Mouse (Mus musculus) lung, adult 2 months (tissue): ENCODE measurements around the gene Olfr1497. TPM values are rescaled to one million over a fixed set of nuclear protein-coding genes. Genes with fewer than 3 reads are reported as not detected.

Experiments
- DNase-seq: peaks from one replicate; pipeline ENCODE4 v3.0.0; 2022
- H3K4me1 ChIP-seq: fragments of 200-500 bp; 2 replicates; pipeline ENCODE4 v1.6.1; 2011; ENCODE audit warnings: low read length; ENCODE audit not compliant: control insufficient read depth, insufficient read depth
- H3K4me3 ChIP-seq: fragments of 200-500 bp; replicated peaks from 2 replicates; pipeline ENCODE3; 2011; ENCODE audit warnings: low read depth, mild to moderate bottlenecking, control low read depth, low read length; ENCODE audit errors: extremely low read depth
- CTCF ChIP-seq: fragments of 200-500 bp; IDR thresholded peaks from 2 replicates; pipeline ENCODE4 v1.5.1; 2011; ENCODE audit warnings: mild to moderate bottlenecking, low read length, control low read depth; ENCODE audit not compliant: insufficient read depth
- POLR2A ChIP-seq: fragments of 200-500 bp; IDR thresholded peaks from 2 replicates; pipeline ENCODE4 v1.6.1; 2011; ENCODE audit warnings: low read depth, mild to moderate bottlenecking, control low read depth, low read length, borderline replicate concordance; ENCODE audit errors: extremely low read depth
- WGBS: fragments of 180-500 bp; shearing (Covaris S2); methylation state at CpG from one replicate; pipeline ENCODE4 v1.1.7; 2018; 5-methylcytosine and 5-hydroxymethylcytosine counted together
- polyA plus RNA-seq: library from polyadenylated mRNA; depleted of rRNA; stranded (reverse); fragments of >200 nt; gene quantifications from 2 replicates; pipeline ENCODE4 v1.2.3, GENCODE M21; 2012; rRNA removed

Gene Olfr1497
- polyA plus RNA-seq, 1 experiment, result not detected

GRCm38 (mm10) chr19:13749366-13749765 lies 48.6 kb downstream of the Olfr1497 start:
- DNase-seq, result no peak
- no peaks in the 10 kb centered on the region for H3K4me1 ChIP-seq
- no peak overlapping the region for H3K4me3 ChIP-seq
- 90% methylated on average over 1 of the region's 1 CpGs for WGBS
- TF ChIP-seq POLR2A (no peak), CTCF (no peak)

Other genes with a start within 250 kb of the Olfr1497 start
- not detected in 2 replicates for gene Olfr1484, start 214.7 kb downstream of the Olfr1497 start, polyA plus RNA-seq
- gene Olfr1487, start 180.8 kb downstream of the Olfr1497 start, polyA plus RNA-seq, result not detected in 2 replicates
- gene Olfr1489, start 166.6 kb downstream of the Olfr1497 start, polyA plus RNA-seq, result not detected in 2 replicates
- gene Olfr1490, start 147.1 kb downstream of the Olfr1497 start, polyA plus RNA-seq, result not detected in 2 replicates
- gene Olfr1491, start 100.9 kb downstream of the Olfr1497 start, polyA plus RNA-seq, result not detected in 2 replicates
- gene Olfr1493-ps1, start 74.9 kb downstream of the Olfr1497 start, polyA plus RNA-seq, result not detected in 2 replicates
- not detected in 2 replicates for gene Olfr1494, start 58.5 kb downstream of the Olfr1497 start, polyA plus RNA-seq
- not detected in 2 replicates for gene Olfr1495, start 33.6 kb downstream of the Olfr1497 start, polyA plus RNA-seq
- not detected in 2 replicates for gene Olfr1496, start 20.3 kb downstream of the Olfr1497 start, polyA plus RNA-seq
- gene Olfr1499, start 21.2 kb upstream of the Olfr1497 start, polyA plus RNA-seq, result not detected in 2 replicates
- not detected in 2 replicates for gene Olfr1500, start 32.3 kb upstream of the Olfr1497 start, polyA plus RNA-seq
- gene Olfr1501, start 52.5 kb upstream of the Olfr1497 start, polyA plus RNA-seq, result not detected in 2 replicates
- not detected in 2 replicates for gene Olfr1502, start 63.6 kb upstream of the Olfr1497 start, polyA plus RNA-seq
- gene Olfr1504, start 99.7 kb upstream of the Olfr1497 start, polyA plus RNA-seq, result not detected in 2 replicates
- not detected in 2 replicates for gene Olfr1505, start 115.3 kb upstream of the Olfr1497 start, polyA plus RNA-seq